Mouse (Mus musculus) midbrain, embryonic 13.5 days (tissue): ENCODE data around the gene Dusp1. TPM values are rescaled to one million over a fixed set of nuclear protein-coding genes. Genes with fewer than 3 reads are reported as not detected.

Source experiments
- ATAC-seq: fragments of 200-750 bp; cut with Nextera tagmentation; 2 replicates; pipeline ENCODE4 v1.8.0; 2017; ENCODE audit warnings: mild to moderate bottlenecking, moderate TSS enrichment, moderate library complexity
- H3K27ac ChIP-seq: fragments of 300-500 bp; sonication (generic); 2 replicates; pipeline ENCODE4 v1.5.1; 2015; ENCODE audit warnings: inconsistent platforms, mild to moderate bottlenecking, moderate library complexity
- H3K27me3 ChIP-seq: fragments of 300-500 bp; sonication (generic); 2 replicates; pipeline ENCODE4 v1.6.1; 2015; ENCODE audit warnings: mild to moderate bottlenecking, inconsistent platforms
- H3K36me3 ChIP-seq: fragments of 300-500 bp; sonication (generic); 2 replicates; pipeline ENCODE4 v1.6.1; 2015; ENCODE audit warnings: mild to moderate bottlenecking, inconsistent platforms
- H3K4me1 ChIP-seq: fragments of 300-500 bp; sonication (generic); replicated peaks from 2 replicates; pipeline ENCODE4 v1.6.1; 2015; ENCODE audit warnings: inconsistent platforms
- H3K4me2 ChIP-seq: fragments of 300-500 bp; sonication (generic); replicated peaks from 2 replicates; pipeline ENCODE4 v1.6.1; 2015; ENCODE audit warnings: moderate library complexity, mild to moderate bottlenecking, inconsistent platforms
- H3K4me3 ChIP-seq: fragments of 300-500 bp; sonication (generic); replicated peaks from 2 replicates; pipeline ENCODE4 v1.5.1; 2015; ENCODE audit warnings: mild to moderate bottlenecking, inconsistent platforms
- H3K9ac ChIP-seq: fragments of 300-500 bp; sonication (generic); replicated peaks from 2 replicates; pipeline ENCODE4 v1.6.1; 2015; ENCODE audit warnings: mild to moderate bottlenecking, inconsistent platforms
- H3K9me3 ChIP-seq: fragments of 300-500 bp; sonication (generic); 2 replicates; pipeline ENCODE4 v1.6.1; 2016; ENCODE audit warnings: mild to moderate bottlenecking, inconsistent platforms
- WGBS: fragments of 180-500 bp; shearing (Covaris S2); methylation state at CpG from one replicate; pipeline ENCODE4 v1.1.7; 2015; 5-methylcytosine and 5-hydroxymethylcytosine counted together
- polyA plus RNA-seq: library from polyadenylated mRNA; unstranded; fragments of >200 nt; fragmentation: Nextera tagmentation; extraction: Ambion mirVana; gene quantifications from 2 replicates; pipeline ENCODE4 v1.2.1, GENCODE M21; 2015

The Dusp1 gene
- polyA plus RNA-seq, 1 experiment from 2014 or later: 43.8 TPM

DNA sequence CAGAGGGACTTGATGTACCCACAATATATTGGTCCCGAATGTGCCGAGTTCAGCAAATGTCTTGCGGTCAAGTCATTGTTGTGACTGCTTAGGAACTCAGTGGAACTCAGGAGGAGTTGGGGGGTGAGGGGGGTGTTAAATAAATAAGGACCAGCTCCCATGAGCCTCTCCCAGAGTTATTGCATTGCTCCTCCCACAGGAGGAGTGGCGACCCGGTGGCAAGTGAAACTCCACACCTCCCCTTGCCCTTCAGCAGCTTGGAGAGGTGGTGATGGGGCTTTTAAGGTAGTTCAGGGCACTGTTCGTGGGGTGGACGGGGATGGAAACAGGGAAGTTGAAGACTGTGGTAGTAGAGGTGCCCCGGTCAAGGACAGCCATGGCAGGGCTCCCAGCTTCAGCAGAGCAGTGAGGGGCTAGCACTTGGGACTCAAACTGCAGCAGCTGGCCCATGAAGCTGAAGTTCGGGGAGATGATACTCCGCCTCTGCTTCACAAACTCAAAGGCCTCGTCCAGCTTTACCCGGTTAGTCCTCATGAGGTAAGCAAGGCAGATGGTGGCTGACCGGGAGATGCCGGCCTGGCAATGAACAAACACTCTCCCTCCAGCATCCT lies 55.8 kb downstream of the Dusp1 start:
- no peak for ATAC-seq
- Histone ChIP-seq H3K9me3 (no peaks in the 10 kb centered on the region), H3K27ac (no peak overlapping the region), H3K4me2 (peak overlapping the region; percentile 77), H3K4me3 (peak overlapping the region; percentile 80), H3K4me1 (peaks cover 57% of the 10 kb centered on the region), H3K27me3 (no peaks in the 10 kb centered on the region), H3K9ac (peak overlapping the region; percentile 96), H3K36me3 (peaks cover 6% of the 10 kb centered on the region; the same call in 1 of the 2 replicates)
- WGBS: 87% methylated on average over 14 of the region's 14 CpGs

DNA sequence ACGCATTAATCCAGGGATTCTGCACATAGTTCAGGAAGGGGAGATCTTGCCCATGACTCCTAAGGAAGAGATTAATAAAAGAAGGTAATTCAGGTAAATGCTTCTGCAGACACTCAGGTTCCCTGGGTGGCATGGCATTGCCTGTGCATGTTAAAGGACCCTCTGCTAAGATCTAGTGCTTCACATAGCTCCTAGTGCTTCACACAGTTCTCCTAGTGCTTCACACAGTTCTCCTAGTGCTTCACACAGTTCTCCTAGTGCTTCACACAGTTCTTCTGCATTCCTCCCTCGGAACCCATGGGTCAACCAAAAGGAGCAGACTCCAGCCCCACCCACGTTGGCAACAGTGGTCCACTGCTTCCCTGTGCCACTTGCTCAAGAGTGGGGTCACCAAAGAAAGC lies 56.7 kb downstream of the Dusp1 start:
- ATAC-seq: no peak
- H3K4me3 ChIP-seq: no peak overlapping the region
- H3K27me3 ChIP-seq: no peaks in the 10 kb centered on the region
- H3K27ac ChIP-seq: 0 out of 2 replicates have a peak overlapping the region, but pooled peaks have one; percentile 89
- peaks cover 57% of the 10 kb centered on the region for H3K4me1 ChIP-seq
- H3K36me3 ChIP-seq: peaks cover 6% of the 10 kb centered on the region; the same call in 1 of the 2 replicates
- no peak overlapping the region for H3K9ac ChIP-seq
- H3K9me3 ChIP-seq: no peaks in the 10 kb centered on the region
- H3K4me2 ChIP-seq: peak overlapping the region; percentile 77
- WGBS: 80% methylated on average over 3 of the region's 3 CpGs

DNA sequence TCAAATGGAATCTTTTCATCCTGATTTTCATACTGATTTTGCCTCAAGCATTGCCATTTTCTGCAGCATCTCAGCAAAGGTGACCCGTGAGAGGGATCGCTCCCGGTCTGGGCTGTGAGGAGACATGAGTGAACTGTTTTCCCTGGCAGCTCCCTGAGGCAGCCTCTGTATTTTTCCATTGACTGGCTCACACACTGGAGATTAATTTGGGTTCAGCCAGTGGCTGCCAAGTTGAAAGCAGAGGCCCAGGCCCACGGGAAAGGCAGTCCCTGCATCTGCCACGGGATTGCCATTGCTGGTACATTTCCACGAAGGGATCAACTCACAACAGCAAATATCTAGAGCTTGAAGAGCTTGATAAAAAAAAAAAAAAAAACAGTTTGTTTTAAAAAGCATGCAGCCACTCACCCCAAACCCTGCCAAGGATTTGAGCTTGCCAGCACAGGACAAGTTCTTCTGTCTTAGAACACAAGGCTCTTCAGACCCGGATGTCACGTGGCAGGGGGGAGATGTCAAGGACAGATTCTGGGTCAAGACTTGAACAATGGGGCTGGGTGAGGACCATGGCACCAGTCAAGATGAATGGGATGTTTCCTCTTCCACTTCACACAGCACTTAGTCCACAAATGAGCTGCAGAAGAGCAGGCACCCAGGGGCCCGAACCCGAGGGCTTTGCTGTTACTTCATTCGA lies 57.8 kb downstream of the Dusp1 start:
- H3K27ac ChIP-seq: peak overlapping the region; percentile 89
- no peak for ATAC-seq

DNA sequence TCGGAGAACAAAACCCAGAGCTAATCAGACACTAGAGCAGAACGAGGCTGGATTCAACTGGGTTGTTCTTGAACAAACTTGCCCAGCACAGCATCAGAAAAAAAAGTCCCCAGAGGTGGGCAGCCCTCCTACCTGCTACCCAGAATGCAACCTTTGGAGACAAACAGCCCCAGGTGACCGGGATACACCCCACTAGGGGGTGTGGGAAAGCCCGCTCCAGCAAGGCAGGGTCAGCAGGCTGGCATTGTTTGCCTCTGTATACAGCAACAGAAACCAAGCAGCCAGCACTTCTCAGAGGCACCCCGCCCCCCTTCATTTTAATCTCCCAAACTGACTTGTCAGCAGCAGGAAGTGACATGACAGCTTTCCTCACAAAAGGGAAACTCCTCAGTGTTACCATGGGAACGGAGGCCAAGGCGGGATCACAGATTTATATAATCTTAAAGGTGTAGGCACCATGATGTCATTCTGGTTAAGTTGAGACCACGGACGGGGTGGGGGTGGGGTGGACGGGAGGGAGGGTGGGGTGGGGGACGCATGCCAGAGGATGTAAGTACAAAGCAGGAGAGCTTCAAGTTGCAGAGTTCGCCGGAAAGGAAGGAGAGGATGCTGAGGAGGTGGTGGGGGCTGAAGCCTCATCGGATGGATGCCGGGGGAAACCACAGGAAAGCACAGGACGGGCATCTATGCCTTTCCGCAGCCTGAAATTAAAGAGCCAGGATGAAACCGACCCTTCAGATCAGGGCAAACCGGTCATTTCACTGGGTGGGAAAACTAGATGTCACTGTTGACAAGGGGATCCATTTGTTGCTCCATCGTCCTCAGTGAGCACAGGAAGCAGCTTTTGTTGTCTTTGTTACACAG lies 58.9 kb downstream of the Dusp1 start:
- H3K4me2 ChIP-seq: peak overlapping the region; percentile 77
- H3K27ac ChIP-seq: peak overlapping the region; percentile 89
- 1% methylated on average over 20 of the region's 20 CpGs for WGBS
- H3K36me3 ChIP-seq: peaks cover 6% of the 10 kb centered on the region; the same call in 1 of the 2 replicates
- H3K9me3 ChIP-seq: no peaks in the 10 kb centered on the region
- peak; percentile 83 for ATAC-seq
- no peaks in the 10 kb centered on the region for H3K27me3 ChIP-seq
- H3K4me1 ChIP-seq: peaks cover 52% of the 10 kb centered on the region
- H3K9ac ChIP-seq: peak overlapping the region; percentile 61
- peak overlapping the region; percentile 29 for H3K4me3 ChIP-seq

More for the DNA sequence above, 57.8 kb downstream of the Dusp1 start:
- Histone ChIP-seq H3K9me3 (no peaks in the 10 kb centered on the region), H3K36me3 (peaks cover 6% of the 10 kb centered on the region; the same call in 1 of the 2 replicates), H3K4me2 (peak overlapping the region; percentile 77), H3K27me3 (no peaks in the 10 kb centered on the region), H3K4me3 (peak overlapping the region; percentile 29), H3K9ac (peak overlapping the region; percentile 61), H3K4me1 (peaks cover 53% of the 10 kb centered on the region)
- 26% methylated on average over 11 of the region's 11 CpGs for WGBS

DNA sequence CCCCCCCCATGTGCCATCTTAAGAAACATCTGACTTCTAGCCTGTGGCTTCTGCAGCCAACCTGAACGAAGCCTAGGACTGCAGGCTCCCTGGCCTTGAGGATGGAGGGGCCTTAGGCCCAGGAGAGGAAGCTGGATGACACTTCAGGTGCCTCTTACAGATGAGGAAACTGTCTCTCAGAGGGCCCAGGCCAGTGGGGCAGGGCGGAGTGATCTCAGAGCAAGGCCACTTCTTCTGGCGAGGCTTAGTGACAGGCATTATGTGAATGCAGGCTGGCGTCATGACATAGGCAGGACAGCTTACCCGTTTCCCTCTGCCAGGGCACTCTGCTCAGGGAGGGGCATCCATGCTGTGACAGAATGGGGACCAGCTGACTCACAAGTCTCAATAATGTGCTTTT lies 60.1 kb downstream of the Dusp1 start:
- H3K27ac ChIP-seq: peak overlapping the region; percentile 89

DNA sequence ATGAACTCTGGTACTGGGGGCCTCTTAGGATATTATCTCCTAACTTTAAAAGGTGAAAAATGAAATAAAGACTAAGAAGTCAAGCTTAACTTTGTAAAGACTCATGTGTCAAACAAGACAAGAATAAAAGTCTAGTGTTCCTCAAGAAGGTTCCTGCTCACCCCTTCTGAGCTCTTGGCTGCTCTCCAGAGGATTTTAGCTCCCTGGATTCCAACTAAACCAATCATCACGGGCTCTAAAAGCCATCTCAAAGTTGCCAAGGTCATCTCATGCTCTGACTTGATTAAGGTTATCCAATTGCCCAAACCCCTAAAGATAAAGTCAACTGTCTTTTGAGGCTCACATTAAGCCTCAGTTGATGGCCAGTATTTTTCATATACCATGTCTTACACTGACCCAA lies 63.3 kb downstream of the Dusp1 start:
- Histone ChIP-seq H3K9ac (no peak overlapping the region), H3K9me3 (0 out of 2 replicates have a peak, but pooled peaks cover 6% of the 10 kb centered on the region), H3K27me3 (no peaks in the 10 kb centered on the region), H3K4me1 (peaks cover 16% of the 10 kb centered on the region), H3K4me2 (no peak overlapping the region), H3K4me3 (no peak overlapping the region), H3K27ac (no peak overlapping the region), H3K36me3 (no peaks in the 10 kb centered on the region)
- WGBS: 57% methylated on average over 1 of the region's 1 CpGs
- ATAC-seq: no peak

More for the DNA sequence above, 60.1 kb downstream of the Dusp1 start:
- Histone ChIP-seq H3K9ac (no peak overlapping the region), H3K4me2 (no peak overlapping the region), H3K36me3 (peaks cover 6% of the 10 kb centered on the region; the same call in 1 of the 2 replicates), H3K4me1 (peaks cover 48% of the 10 kb centered on the region), H3K9me3 (no peaks in the 10 kb centered on the region), H3K27me3 (no peaks in the 10 kb centered on the region), H3K4me3 (no peak overlapping the region)
- no peak for ATAC-seq
- 84% methylated on average over 5 of the region's 5 CpGs for WGBS

DNA sequence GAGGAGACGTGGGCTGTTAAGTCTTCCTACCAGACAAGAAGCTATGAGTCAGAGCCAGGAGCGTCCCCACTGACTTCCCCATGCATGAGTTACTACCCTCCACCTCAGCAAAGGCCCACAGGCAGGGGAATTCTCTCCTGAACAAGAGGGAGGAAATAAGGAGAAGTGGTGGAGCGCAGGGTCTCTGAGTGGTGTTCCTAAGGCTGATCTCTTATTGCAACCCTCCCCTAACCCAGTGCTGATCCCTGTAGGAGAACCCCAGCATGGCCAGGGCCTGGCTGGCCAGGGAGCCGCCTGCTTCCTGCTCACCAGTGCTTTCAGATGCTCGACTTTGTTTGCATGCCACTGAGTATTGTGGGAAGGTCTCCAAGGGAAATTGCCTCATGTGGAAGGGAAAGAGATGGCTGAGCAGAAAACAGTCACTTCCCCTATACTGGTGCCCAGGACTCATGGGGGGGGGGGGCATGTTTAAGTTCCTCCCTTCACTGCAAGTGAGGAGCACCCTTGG lies 64.5 kb downstream of the Dusp1 start:
- Histone ChIP-seq H3K4me3 (no peak overlapping the region), H3K36me3 (no peaks in the 10 kb centered on the region), H3K4me2 (no peak overlapping the region), H3K4me1 (peaks cover 7% of the 10 kb centered on the region), H3K27ac (no peak overlapping the region), H3K9me3 (0 out of 2 replicates have a peak, but pooled peaks cover 6% of the 10 kb centered on the region), H3K9ac (no peak overlapping the region), H3K27me3 (no peaks in the 10 kb centered on the region)
- WGBS: 70% methylated on average over 5 of the region's 5 CpGs
- no peak for ATAC-seq

DNA sequence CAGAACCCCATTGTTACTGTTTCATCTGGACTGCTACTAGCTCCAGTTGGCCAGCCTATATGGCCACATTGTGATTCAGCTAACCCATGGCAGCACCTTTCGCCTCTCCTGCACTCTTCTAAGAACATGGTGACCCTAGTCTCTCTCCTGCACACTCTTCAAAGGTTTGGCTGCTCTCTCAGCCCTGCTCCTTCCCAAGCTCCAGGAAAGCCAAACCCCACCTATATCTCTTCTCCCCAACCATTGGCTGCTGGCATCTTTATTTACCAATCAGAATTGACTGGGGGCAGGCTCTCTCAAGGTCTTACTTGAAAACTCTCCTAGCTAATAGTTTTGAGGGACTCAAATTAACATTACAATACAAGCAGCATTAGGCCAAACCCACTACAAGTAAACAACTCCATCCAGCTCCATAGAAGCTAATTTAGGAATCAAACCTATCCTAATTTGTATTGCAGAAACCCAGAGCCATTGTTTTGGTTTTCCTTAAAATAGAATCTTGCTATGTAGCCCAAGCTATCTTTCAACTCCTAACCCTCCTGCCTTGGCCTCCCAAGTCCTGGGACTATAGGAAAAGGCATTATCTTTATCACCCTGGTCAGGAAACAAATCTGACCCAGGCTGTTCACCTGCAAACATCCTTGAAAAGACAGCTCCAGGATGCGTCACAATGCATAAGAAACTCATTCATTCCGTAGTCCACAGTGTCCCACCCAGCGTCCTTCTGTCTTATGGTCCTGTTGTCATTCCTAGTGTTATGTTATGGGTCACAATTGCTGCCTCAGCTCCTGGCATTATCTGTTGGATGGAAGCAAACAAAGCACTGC lies 67.1 kb downstream of the Dusp1 start:
- 82% methylated on average over 4 of the region's 4 CpGs for WGBS
- H3K4me1 ChIP-seq: no peaks in the 10 kb centered on the region

DNA sequence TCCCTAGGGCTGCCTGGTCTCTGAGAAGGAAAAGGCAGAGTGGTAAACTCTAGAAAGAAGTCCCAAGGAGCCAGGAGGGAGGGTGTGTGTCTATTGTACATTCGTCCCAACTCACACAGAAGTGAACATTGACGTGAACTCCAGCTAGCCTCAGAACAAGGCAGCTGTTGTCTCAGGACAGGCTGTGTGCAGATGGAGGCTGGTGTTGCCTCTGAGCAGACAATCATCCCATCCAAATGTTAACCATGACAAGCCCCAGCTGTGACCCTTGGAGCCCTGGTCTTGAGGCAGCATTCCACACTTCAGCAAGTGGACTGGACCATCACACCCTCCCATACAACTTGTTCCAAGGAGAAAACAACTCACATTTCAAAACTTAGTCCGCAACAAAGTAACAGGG lies 69.7 kb downstream of the Dusp1 start:
- 97% methylated on average over 3 of the region's 3 CpGs for WGBS
- no peak for ATAC-seq
- no peaks in the 10 kb centered on the region for H3K36me3 ChIP-seq
- no peak overlapping the region for H3K27ac ChIP-seq
- H3K4me2 ChIP-seq: no peak overlapping the region
- 0 out of 2 replicates have a peak, but pooled peaks cover 9% of the 10 kb centered on the region for H3K9me3 ChIP-seq
- no peak overlapping the region for H3K9ac ChIP-seq
- H3K27me3 ChIP-seq: no peaks in the 10 kb centered on the region
- H3K4me1 ChIP-seq: no peaks in the 10 kb centered on the region
- no peak overlapping the region for H3K4me3 ChIP-seq

More for the DNA sequence above, 67.1 kb downstream of the Dusp1 start:
- Histone ChIP-seq H3K27ac (no peak overlapping the region), H3K9me3 (0 out of 2 replicates have a peak, but pooled peaks cover 9% of the 10 kb centered on the region), H3K9ac (no peak overlapping the region), H3K4me3 (no peak overlapping the region), H3K4me2 (no peak overlapping the region), H3K36me3 (no peaks in the 10 kb centered on the region), H3K27me3 (no peaks in the 10 kb centered on the region)
- ATAC-seq: no peak

DNA sequence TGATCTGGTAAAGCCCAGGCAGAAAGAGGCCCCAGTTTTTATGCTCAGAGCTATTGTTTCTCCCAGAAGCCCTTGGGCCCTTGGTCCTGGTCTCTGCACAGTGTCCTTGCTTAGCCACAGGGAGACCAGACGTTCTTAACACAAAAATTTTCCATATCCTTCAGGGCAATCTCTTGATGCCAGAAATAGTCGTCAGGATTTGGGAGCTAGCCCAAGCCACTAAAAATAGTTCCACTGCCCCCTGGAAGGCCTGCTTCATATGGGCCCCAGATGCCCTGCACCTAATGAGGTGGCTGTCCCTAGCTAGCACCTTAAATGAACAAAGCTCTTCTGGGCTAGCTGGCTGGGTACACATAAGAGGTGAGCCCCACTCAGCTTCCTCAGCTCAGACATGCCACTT lies 71.0 kb downstream of the Dusp1 start:
- no peak for ATAC-seq
- WGBS: 87% methylated on average over 2 of the region's 2 CpGs
- no peak overlapping the region for H3K27ac ChIP-seq

DNA sequence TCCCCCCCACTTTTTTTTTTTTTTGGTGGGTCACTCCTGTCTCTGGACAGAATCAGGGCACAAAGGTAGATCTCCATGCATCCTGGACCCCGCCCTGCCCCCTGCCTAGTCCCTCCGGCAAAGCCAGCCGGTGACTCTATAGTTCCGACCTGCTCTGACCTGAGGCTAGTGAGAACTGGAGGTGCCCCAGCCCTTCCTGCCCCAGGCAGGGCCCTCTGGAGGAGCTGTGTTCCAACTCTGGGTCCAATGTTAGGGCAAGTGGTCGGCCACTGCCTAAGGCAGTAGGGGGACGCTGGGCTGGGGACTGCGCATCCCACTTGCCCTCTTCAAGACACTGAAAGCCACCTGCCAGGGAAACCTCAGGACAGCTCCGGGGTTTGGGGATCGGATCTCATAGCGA lies 71.9 kb downstream of the Dusp1 start:
- no peak overlapping the region for H3K4me3 ChIP-seq
- no peak overlapping the region for H3K9ac ChIP-seq
- no peaks in the 10 kb centered on the region for H3K27me3 ChIP-seq
- H3K4me1 ChIP-seq: no peaks in the 10 kb centered on the region
- no peaks in the 10 kb centered on the region for H3K36me3 ChIP-seq
- 0 out of 2 replicates have a peak, but pooled peaks cover 2% of the 10 kb centered on the region for H3K9me3 ChIP-seq
- no peak overlapping the region for H3K27ac ChIP-seq
- WGBS: 93% methylated on average over 10 of the region's 10 CpGs
- H3K4me2 ChIP-seq: no peak overlapping the region
- ATAC-seq: no peak

More for the DNA sequence above, 71.0 kb downstream of the Dusp1 start:
- Histone ChIP-seq H3K27me3 (no peaks in the 10 kb centered on the region), H3K9ac (no peak overlapping the region), H3K4me3 (no peak overlapping the region), H3K4me1 (no peaks in the 10 kb centered on the region), H3K36me3 (no peaks in the 10 kb centered on the region), H3K9me3 (0 out of 2 replicates have a peak, but pooled peaks cover 8% of the 10 kb centered on the region), H3K4me2 (no peak overlapping the region)
